Mouse (Mus musculus): Measurements from ENCODE around the gene Ninl. TPM values are rescaled to one million over a fixed set of nuclear protein-coding genes. Genes with fewer than 3 reads are reported as not detected.

The Ninl gene
- total RNA-seq, 2 experiments from 2014 or later: 5.1 to 6.1 TPM

DNA sequence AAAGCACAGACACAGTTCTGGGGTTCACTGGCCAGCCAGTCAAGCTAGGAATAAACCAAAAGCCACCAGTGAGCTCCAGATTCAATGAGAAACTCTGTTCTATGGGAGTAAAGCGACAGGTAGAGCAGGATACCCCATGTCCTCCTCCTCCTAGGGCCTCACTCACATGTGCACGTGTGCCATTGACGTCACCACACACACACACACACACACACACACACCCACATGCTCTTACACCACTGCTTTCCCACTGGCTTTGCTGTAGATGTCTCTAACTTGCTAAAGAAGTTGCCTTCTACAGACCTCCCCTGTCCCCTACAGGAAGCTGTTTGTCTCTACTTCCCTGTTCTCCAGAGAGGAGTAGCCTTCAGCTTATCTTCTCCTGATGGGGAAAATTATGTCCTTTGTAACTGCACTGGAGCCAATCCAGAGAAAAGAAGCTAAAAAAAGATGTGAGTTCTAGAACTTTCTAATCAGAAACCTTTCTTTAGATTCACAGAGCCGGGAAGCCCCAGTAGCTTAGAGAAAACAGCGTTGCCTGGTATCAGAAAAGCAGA, 37.5 kb downstream of the Ninl start:
- DNase-seq (ENCODE audit: extremely low spot score in 1 of 2, low spot score in 2 of 2): no peak
- intact Hi-C loops (cut with DNase I): loop anchor here (5.0 to 10.0 kb wide), 4 partner anchors 94 to 324 kb away; partner anchors contain the start of gene Gins1

DNA sequence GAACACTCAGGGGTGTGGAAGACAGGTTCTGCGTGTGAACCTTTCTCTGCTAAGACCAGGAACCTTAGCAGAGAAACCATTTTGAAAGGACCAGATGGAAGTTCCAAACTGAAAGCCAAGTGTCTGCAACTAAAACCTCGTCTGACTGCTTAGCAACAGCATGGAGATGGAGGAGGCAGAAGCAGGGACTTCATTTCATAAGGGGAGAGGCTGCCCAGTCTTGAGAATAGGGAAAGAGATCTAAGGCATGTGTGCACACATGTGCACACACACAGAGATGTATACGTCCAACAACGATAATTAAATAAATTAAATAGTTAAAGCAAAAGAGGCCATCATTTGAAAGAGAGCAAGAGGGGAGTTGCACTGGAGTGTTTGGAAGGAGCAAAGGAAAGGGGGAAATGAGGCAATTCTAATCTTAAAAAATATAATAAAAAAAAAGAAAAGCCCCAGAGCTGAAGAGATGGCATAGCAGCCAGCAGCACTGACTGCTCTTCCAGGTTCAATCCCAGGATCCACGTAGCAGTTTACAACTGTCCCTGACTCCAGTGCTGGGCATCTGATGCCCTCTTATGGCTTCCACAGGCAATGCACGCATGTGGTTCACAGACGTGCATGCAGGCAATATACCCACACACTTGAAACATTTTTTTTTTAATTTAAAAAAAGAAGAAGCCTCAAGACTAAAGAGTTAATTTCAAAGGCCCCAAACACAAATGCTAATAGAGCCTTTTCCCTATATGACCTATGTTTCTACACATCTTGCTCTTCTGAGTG, 38.6 kb downstream of the Ninl start:
- peak; percentile 54 to 72 for DNase-seq (ENCODE audit: extremely low spot score in 1 of 2, low spot score in 2 of 2)
- intact Hi-C loops (cut with DNase I): loop anchor here (5.0 to 10.0 kb wide), 4 partner anchors 93 to 323 kb away; partner anchors contain the start of gene Gins1

DNA sequence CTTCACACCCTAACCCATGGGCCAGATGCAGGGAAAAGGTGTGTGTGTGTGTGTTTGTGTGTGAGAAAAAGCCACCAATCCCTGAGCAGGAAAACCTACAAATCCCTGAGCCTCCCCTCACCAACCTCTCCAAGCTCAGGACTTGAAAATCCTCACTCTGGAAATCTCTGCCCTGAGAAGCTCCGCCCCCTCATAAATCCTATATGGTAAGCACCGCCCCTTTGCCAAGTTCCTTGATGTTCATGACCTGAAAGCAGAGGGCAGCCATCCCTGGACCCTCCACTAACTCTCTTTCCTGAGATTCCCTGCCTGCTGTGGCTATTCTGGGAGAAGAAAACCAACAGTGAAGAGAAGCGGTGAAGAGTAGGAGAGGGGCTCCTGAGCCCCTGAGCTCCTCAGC, 40.2 kb downstream of the Ninl start:
- no peak for DNase-seq (ENCODE audit: extremely low spot score in 1 of 2, low spot score in 2 of 2)
- intact Hi-C loops (cut with DNase I): no loop called here

DNA sequence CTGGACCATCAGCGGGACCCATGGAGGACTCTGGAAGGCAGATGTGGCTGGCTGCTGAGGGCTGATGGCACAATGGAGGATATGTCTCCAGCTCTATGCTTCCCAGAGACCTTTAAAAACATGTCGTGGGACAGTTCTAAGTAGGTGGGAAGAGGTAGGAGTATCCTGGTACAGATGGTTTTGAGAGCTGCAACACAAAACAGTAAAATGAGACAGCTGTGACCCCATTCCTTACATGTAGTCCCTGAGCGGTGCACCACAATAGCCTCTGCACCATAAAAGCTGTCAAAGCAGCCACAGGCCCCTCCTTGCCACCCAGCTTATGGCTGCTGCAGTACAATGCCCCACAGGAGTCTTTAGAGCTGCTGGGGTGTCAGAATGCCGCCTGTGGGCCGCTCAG, 41.6 kb downstream of the Ninl start:
- no peak for DNase-seq (ENCODE audit: extremely low spot score in 1 of 2, low spot score in 2 of 2)
- intact Hi-C loops (cut with DNase I): no loop called here

DNA sequence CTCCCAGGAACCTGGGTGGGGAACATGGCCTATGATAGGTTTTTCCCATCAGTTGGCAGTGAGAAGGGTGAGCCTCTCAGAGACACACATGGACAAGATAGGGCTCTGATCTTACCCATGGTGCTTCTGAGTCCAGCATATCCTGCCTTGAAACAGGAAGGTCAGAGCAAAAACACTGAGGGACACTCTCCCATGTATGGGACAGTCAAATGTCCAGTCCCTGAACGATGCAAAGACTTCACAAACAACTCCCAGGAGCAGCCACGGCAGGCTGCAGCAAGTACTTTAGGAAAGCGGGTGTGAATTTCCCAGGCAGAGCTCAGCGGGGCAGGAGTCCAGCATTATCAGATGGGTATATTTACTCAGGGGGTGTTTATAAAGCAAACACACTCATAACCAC, 43.9 kb downstream of the Ninl start:
- intact Hi-C loops (cut with DNase I): no loop called here
- DNase-seq (ENCODE audit: extremely low spot score in 1 of 2, low spot score in 2 of 2): no peak

DNA sequence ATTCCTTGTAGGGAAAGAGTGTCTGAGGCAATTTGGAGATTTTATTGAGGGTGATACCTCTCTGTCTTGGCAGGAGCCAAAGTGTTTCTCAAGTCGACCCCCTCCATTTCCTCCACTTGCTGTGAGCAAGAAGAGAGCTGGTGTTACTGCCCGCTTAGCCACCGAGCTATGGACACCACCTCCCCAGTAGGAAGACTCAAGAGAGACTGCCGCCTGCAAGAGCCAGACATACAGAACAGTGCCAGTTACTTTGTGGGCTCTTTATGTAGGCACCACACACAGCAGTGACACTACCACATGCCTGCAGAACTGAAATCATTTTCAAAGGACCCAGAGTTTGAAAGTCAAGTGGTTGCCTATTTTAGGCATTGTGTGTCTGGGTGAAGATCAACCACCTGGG, 48.1 kb downstream of the Ninl start:
- no peak for DNase-seq (ENCODE audit: extremely low spot score in 1 of 2, low spot score in 2 of 2)
- intact Hi-C loops (cut with DNase I): no loop called here

DNA sequence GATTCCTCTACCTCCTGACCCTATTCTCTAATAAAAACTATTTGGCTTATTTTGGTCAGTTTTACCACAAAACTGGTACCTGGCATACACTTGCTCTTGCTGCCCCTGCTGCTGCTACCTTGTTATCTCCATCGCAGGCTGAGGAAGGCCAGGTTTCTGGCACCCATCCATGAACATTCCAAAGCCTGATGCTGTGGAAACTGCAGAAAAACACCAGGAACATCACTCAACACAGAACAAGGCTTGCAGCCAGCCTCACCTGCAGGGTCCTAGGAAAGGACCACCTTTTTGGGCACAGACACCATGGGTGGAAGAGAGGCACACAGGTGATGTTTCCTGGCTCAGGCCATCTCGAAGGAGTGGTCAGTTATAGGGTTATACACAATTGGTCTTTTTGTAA, 48.7 kb downstream of the Ninl start:
- no peak for DNase-seq (ENCODE audit: extremely low spot score in 1 of 2, low spot score in 2 of 2)
- intact Hi-C loops (cut with DNase I): no loop called here

DNA sequence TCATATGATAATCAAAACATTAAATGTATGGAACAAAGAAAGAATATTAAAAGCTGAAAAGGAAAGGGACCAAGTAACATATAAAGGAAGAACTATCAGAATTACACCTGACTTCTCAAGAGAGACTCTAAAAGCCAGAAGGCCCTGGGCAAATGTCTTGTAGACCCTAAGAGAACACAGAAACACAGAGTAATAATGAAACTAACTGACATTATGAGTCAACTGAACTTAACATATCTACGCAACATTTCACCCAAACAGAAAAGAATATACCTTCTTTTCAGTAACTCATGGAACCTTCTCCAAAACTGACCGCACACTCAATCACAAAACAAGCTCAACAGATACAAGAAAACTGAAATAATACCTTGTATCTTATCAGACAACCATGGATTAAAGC, 53.8 kb downstream of the Ninl start:
- intact Hi-C loops (cut with DNase I): no loop called here
- DNase-seq (ENCODE audit: extremely low spot score in 1 of 2, low spot score in 2 of 2): no peak

DNA sequence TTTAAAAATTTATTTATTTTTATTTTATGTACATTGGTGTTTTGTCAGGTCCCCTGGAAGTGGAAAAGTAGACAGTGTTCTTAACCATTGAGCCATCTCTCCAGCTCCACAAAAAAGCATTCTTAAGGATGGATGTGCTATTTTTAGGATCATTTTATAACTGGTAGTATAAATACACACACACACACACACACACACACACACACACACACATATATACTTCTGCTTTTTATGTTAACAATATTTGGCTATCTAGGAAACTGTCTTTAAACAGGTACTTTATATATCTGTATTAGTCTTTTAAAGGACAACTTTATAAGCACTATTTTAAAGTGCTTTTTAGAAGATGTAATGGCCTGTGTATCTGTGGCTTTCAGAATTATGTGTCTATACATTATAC, 57.1 kb downstream of the Ninl start:
- DNase-seq (ENCODE audit: extremely low spot score in 1 of 2, low spot score in 2 of 2): no peak
- intact Hi-C loops (cut with DNase I): no loop called here

DNA sequence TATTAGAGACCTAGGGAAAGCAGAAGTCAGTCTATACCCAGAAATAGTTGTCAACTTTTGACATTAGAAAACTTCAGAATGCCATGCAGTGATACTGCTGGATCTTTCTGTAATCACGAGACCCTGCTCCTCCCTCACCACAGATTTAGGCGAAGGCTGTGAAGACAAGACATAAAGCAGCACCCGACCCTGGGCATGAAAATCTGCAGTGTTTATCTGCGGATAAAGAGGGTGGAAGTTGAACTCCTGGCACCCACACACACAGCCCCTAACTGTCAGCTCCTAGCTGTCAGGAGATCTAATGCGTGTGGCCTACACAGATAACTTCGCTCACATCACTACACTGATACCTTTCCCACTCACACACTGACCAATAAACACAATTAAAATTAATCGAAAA, 57.7 kb downstream of the Ninl start:
- intact Hi-C loops (cut with DNase I): no loop called here

DNA sequence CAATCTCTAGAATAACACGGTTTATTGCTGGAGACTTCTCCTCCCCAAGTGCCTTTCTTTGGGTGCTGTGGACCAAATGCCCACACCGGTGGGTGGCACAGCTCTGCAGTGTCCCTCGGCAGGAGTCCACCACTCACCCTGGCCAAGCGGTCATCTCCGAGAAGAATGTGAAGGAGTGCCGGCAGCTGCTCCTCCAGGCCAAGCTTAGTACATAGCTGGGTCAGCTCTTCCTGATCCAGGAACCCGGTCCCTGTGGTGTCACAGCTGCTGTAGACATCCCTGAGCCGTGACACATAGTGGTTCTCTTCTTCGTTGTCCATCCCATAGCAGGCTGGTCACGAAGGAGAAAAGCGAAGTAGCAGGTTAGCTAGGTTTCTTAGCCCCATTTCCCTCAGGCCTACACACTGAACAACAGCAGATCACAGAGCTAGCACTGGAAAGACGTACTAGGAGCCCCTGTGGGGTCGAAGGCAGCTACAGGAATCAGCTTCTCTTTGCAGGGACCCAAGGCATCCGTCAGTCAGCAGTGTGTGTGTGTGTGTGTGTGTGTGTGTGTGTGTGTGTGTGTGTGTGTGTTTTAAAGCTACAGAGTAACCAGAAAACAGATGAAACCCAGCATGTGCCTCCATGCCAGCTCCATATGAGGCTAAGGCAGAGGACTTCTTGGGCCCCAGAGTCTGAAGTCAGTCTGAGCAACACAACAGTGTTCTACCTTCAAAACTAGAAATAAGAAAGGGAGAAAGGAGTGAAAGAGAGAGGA, 59.1 kb downstream of the Ninl start:
- intact Hi-C loops (cut with DNase I): no loop called here
- DNase-seq (ENCODE audit: extremely low spot score in 1 of 2, low spot score in 2 of 2): peak in 1 of 2 experiments; percentile 12

More for the DNA sequence above, 57.7 kb downstream of the Ninl start:
- DNase-seq (ENCODE audit: extremely low spot score in 1 of 2, low spot score in 2 of 2): no peak

DNA sequence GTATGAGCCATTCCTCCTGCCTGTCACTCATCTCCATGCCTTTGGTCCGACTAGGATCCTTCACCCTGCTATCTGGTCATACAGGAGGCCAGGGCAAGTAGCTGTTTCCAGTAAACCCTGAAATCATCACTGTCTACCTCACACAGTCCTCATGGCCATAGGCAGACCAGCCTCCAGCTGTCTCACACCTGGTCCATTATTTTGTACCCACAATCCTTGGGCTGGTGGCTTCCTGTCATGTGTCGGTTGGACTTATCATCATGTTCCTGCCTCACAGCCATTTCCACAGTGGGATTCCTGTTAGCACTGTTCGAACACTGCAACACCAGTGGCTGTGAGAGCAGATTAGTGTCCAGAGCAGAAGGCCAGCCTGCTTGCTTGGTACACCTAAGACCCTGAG, 60.4 kb downstream of the Ninl start:
- intact Hi-C loops (cut with DNase I): no loop called here
- DNase-seq (ENCODE audit: extremely low spot score in 1 of 2, low spot score in 2 of 2): no peak

DNA sequence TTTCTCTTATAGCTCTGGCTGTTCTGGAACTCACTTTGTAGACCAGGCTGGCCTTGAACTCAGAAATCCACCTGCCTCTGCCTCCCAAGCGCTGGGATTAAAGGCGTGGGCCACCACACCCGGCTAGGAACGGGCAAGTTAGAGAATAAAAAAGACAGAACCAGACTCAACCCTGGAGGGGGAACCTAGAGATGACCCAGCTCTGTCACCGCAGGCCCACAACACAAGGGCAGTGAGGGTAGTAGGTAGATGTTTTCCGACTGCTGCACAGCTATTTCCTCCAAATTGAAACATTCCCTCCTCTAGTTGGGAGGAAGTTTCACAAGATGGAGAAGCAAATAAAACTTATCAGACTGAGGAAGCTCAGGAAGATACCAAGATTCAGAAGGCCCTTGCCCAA, 61.5 kb downstream of the Ninl start:
- intact Hi-C loops (cut with DNase I): no loop called here
- DNase-seq (ENCODE audit: extremely low spot score in 1 of 2, low spot score in 2 of 2): no peak

DNA sequence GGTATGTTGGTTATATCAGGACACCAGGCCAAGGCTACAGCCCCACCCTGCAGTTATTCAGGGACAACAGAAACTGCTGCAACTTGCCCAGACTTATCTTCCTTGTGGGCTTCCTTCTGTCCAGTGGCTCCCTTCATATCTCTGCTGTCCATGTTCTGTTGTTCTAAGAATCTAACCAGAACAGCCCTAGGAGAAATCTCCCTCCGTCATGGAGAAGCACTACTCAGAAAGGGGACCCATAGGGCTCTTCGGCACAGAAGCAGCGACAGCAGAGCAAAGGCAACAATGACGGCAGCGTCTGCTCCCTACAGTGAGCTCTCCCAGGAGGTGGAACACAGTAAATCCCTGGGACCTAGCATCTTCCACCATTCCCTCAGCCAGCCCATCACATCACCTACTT, 62.3 kb downstream of the Ninl start:
- no peak for DNase-seq (ENCODE audit: extremely low spot score in 1 of 2, low spot score in 2 of 2)
- intact Hi-C loops (cut with DNase I): no loop called here

DNA sequence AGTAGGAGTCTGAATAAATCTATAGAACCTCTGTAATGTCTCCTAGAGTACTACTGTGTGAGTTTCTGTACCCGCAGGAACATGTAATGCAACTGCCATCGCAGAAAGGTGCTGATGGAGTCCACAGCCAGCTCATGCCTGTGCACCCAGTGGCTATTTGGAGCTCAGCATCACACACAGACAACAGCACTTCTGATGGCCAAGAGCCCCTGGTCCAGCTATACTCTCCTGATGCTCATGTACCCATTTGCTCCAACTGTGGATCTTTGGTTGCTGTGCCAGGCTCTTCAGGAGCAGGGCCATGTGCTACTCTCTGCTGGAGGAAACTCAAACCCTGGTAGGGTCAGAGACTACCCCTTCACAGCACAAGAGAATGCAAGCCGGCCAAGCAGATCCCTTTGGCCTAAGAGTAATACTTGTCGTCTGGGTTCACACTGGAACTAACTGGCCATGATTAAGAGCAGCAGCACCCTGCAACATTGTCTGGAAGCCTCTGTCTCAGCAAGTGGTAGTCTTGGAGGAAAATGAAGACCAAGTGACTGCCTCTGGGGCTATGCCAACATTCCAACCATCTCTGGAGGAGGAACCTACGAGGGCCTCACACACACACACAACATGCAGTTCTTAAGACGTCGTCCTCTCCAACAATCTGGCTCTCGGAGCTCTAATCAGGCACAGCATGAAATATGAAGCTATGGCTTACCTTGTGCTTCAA, 65.6 kb downstream of the Ninl start:
- no peak for DNase-seq (ENCODE audit: extremely low spot score in 1 of 2, low spot score in 2 of 2)
- intact Hi-C loops (cut with DNase I): no loop called here

DNA sequence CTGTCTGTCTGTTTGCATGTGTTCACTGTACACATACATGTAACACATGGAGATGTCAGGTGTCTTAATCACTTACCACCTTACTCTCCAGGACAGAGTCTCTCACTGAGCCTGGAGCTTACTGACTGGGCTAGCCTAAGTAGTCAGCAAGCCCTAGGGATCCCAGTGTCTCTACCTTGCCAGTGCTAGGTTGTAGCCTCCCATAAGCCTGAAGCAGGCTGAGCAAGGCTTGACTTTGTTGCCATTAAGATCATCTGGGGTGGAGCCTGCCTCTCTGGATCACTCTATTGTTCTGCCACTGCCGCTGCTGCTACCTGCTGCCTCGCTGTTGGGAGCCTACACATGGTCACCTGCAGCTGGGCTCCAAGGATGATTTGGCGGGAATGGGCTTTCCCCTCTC, 66.5 kb downstream of the Ninl start:
- DNase-seq (ENCODE audit: extremely low spot score in 1 of 2, low spot score in 2 of 2): no peak
- intact Hi-C loops (cut with DNase I): no loop called here

DNA sequence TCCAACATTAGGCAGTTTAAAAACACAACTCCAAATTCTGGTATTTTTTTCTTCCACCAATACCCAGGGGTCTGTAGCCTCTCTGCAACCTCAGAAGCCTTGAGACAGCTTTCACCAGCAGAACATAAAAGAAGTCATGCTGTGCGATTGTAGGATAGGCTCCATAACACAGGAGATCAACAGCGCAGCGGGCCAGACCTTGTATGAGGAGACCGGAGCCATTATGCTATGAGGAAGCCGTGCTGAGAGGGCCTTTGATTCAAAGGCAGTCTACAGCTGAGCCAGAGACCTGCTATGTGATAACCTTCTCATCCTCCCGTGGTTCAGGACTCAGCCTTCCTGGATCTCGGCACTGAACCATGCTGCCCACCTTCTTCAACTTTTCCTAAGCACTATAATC, 67.3 kb downstream of the Ninl start:
- no peak for DNase-seq (ENCODE audit: extremely low spot score in 1 of 2, low spot score in 2 of 2)
- intact Hi-C loops (cut with DNase I): no loop called here

DNA sequence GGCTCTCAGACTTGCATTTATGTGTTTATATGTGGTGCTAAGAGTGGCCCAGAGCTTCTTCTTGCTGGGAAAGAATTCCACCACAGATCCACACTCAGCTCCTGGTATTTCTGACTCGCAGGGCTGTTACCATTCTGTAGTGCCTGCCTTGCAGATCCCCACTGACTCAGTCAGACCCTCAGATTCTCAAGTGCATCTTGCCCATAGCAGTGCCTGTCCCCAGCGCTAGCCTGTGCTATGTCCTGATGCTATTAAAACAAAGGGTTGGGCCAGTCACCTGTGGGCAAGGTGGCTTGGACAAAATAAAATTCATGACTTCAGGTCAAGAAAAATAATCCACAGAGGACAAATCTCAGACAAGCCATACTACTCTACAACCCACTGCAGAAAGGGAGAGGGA, 70.0 kb downstream of the Ninl start:
- peak in 1 of 2 experiments; percentile 7 for DNase-seq (ENCODE audit: extremely low spot score in 1 of 2, low spot score in 2 of 2)
- intact Hi-C loops (cut with DNase I): no loop called here

DNA sequence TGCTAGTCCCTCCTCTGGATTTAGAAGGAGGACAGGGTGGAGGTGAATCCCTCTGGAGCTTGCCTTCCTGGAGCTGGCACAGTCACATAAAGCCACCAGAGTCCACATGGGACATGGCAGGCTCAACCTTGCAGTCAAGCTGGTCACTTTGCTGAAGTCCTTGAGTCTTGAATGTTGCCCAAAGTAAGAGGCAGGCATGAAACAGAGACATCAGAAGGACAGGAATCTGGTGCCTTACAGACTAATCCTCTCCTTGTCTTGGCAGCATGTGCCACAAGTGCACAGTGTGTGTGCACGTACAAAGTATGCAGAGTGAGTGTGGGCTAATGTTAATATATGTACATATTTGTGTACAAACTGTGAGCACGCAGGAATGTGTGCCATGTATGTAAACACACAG, 71.7 kb downstream of the Ninl start:
- intact Hi-C loops (cut with DNase I): no loop called here
- peak in 1 of 2 experiments; percentile 4 for DNase-seq (ENCODE audit: extremely low spot score in 1 of 2, low spot score in 2 of 2)

Data from left cerebral cortex, postnatal 10 days (tissue).